Mouse (Mus musculus) forebrain, embryonic 14.5 days (tissue): ENCODE measurements at regions not wholly inside any gene's neighbourhood (a gene's known extent, or its start where the extent isn't known, plus 50 kb on each side); places are given as distances from the start of the nearest gene placed in this dataset.

Source experiments
- ATAC-seq: fragments of 200-750 bp; cut with Nextera tagmentation; 2 replicates; pipeline ENCODE4 v1.8.0; 2017; ENCODE audit warnings: mild to moderate bottlenecking, moderate library complexity
- DNase-seq: peaks from one replicate; pipeline ENCODE4 v3.0.0-alpha.2; 2015; ENCODE audit warnings: low spot score
- H3K27ac ChIP-seq: fragments of 300-500 bp; sonication (generic); 2 replicates; pipeline ENCODE4 v1.5.1; 2014; ENCODE audit warnings: low read depth, mild to moderate bottlenecking, control low read depth, low read length, moderate library complexity
- H3K27me3 ChIP-seq: fragments of 300-500 bp; sonication (generic); replicated peaks from 2 replicates; pipeline ENCODE4 v1.6.1; 2014; ENCODE audit warnings: low read length, control low read depth, mixed read lengths; ENCODE audit not compliant: control insufficient read depth, insufficient read depth
- H3K36me3 ChIP-seq: fragments of 300-500 bp; sonication (generic); 2 replicates; pipeline ENCODE4 v1.6.1; 2014; ENCODE audit warnings: low read length, control low read depth; ENCODE audit not compliant: control insufficient read depth, insufficient read depth
- H3K4me1 ChIP-seq: fragments of 300-500 bp; sonication (generic); 2 replicates; pipeline ENCODE4 v1.6.1; 2014; ENCODE audit warnings: antibody characterized with exemption, low read length, control low read depth; ENCODE audit not compliant: control insufficient read depth, insufficient read depth
- H3K4me2 ChIP-seq: fragments of 300-500 bp; sonication (generic); 2 replicates; pipeline ENCODE4 v1.6.1; 2014; ENCODE audit warnings: mild to moderate bottlenecking, control low read depth, low read length
- H3K4me3 ChIP-seq: fragments of 300-500 bp; sonication (generic); 2 replicates; pipeline ENCODE4 v1.5.1; 2014; ENCODE audit warnings: low read depth, low read length, control low read depth
- H3K9ac ChIP-seq: fragments of 300-500 bp; sonication (generic); 2 replicates; pipeline ENCODE4 v1.6.1; 2014; ENCODE audit warnings: mild to moderate bottlenecking, low read length, control low read depth, moderate library complexity
- H3K9me3 ChIP-seq: fragments of 300-500 bp; sonication (generic); replicated peaks from 2 replicates; pipeline ENCODE4 v1.6.1; 2016; ENCODE audit warnings: low read length, control low read depth, mixed read lengths; ENCODE audit not compliant: control insufficient read depth
- WGBS: fragments of 180-500 bp; shearing (Covaris S2); extraction: QIAGEN DNeasy Blood & Tissue Kit; methylation state at CpG from one replicate; pipeline ENCODE4 v1.1.7; 2014; 5-methylcytosine and 5-hydroxymethylcytosine counted together

DNA sequence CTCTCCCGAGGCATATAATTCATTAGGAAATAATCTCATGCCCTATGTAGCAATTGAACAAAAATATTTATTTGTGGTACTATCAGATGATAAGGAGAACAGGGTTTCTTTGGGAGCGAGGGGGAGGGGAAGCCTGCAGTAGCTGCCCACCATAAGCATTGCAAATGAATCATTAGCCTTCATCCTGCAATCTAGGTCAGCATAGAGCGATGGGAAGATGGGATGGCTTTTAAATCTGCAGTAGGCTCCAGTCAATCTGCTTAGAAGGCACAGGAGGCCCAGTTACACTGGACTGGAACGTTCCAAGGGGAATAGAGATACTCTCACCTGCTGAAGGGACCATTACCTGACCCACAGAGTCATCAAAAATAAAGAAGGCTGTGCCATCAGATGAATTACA is 478.7 kb downstream of the Prss52 start:
- H3K9me3 ChIP-seq, result no peaks in the 10 kb centered on the region
- no peak for ATAC-seq
- peak overlapping the region; percentile 70 for H3K27ac ChIP-seq
- H3K36me3 ChIP-seq, result no peaks in the 10 kb centered on the region
- no peak overlapping the region for H3K4me3 ChIP-seq
- DNase-seq, result no peak
- H3K4me1 ChIP-seq, result peaks cover 29% of the 10 kb centered on the region
- no peaks in the 10 kb centered on the region for H3K27me3 ChIP-seq
- H3K9ac ChIP-seq, result no peak overlapping the region; the same call in 1 of the 2 replicates
- WGBS, result 41% methylated on average over 4 of the region's 4 CpGs
- no peak overlapping the region for H3K4me2 ChIP-seq

DNA sequence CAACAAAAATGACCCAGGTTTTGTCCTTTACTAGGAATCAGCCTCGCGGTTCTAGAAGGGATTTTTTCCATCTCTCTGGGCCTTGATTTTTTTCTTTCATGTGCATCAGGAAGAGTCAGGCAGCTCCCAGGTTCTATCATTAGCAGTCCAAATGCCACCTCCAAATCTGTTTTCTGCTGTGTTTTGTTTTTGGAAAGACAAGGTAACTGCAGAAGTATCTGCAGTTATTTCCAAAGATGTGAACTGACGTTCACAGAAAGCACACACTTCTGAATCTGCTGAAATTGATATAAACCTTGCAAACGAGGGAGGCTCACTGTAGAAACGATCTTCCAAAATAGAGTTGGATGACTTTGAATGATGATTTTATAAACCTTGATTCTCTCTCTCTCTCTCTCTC is 480.1 kb downstream of the Prss52 start:
- Histone ChIP-seq H3K27ac (peak overlapping the region; percentile 33; the same call in 1 of the 2 replicates), H3K36me3 (no peaks in the 10 kb centered on the region), H3K4me3 (no peak overlapping the region), H3K9ac (no peak overlapping the region), H3K27me3 (no peaks in the 10 kb centered on the region), H3K4me1 (peaks cover 29% of the 10 kb centered on the region), H3K4me2 (no peak overlapping the region), H3K9me3 (no peaks in the 10 kb centered on the region)
- no peak for DNase-seq
- no peak for ATAC-seq
- WGBS, result 56% methylated on average over 5 of the region's 5 CpGs

DNA sequence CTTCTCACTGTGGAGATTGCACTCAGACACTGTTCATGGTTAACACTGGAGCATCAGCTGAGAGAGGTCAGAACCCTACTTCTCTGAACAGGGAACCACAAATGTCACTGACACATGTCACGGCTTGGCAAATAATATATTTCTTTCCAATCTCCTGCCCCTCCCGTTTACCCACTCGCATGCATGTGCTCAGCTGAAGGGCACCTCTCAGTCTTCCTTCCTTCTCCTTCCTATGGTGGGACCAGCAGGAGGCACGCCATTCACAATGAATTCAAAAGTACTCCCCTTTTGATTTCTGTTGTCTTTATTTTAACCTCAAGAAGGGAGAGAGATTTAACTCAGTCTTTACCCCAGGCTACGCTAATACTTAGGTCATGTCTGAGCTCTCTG is 481.0 kb downstream of the Prss52 start:
- H3K27ac ChIP-seq, result peak overlapping the region; percentile 100
- H3K4me2 ChIP-seq, result peak overlapping the region; percentile 96
- H3K9ac ChIP-seq, result peak overlapping the region; percentile 99; the same call in 1 of the 2 replicates
- H3K4me3 ChIP-seq, result no peak overlapping the region
- no peaks in the 10 kb centered on the region for H3K9me3 ChIP-seq
- DNase-seq, result peak; percentile 39
- ATAC-seq, result no peak
- 14% methylated on average over 5 of the region's 5 CpGs for whole genome bisulfite sequencing
- peaks cover 3% of the 10 kb centered on the region; the same call in 1 of the 2 replicates for H3K36me3 ChIP-seq
- H3K4me1 ChIP-seq, result peaks cover 29% of the 10 kb centered on the region
- no peaks in the 10 kb centered on the region for H3K27me3 ChIP-seq

DNA sequence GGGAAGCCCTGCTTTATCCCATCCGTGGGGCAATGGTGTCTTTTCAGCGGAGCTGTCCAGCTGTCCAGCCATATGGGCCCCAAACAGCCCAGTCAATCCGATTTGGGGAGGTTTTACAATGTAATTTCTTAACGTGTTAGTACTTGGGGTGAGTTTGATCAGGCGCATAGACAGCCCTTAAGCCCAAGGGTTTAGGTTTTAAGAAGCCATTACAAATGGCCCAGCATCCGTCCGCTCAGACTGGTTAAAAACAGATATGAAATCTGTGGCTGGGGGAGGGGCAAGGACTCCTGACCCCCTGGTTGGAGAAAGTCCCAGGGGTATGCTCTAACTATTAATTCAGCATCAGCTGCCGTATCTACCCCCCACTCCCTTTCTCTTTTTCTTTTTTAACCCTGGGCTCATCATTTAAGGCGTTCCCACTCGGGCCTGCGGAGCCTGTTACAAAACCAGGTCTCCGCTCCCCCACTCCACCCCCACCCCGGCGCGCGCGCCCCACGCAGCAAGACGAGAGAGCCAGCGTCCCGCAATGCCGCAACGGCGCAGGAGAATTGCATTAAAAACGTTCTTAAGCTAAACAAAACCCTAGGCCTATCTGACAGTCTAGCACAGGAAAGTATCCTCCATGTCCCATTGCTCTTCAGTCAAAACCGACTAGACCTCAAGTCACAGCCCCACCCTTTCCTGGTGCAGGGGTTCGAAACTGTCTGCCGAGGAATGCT is 481.5 kb downstream of the Prss52 start:
- peak overlapping the region; percentile 99 for H3K9ac ChIP-seq

DNA sequence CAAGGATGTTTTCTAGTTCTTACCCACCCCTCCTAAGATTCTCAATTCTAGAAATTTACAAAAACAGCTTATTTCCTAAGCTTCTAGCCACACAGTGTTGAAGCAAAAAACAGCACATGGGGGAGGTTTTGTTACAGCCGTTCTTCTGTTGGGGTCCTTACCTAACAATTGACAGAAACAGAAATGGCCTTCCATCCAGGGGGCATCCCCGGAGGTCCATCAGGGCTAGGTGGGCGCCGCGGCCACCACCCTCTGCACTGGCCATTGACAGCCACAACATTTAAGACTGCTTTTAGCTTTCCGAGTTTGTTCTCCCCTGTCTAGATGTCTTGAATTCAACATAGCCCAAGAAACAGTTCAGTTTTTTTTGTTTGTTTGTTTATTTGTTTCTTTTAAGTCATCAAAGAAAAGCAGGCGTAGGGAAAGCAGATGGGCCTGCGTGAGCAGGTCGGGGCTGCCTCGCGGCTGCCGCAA is 482.3 kb downstream of the Prss52 start:
- Histone ChIP-seq H3K9ac (peak overlapping the region; percentile 99), H3K36me3 (peaks cover 15% of the 10 kb centered on the region), H3K4me1 (peaks cover 22% of the 10 kb centered on the region), H3K4me2 (peak overlapping the region; percentile 96), H3K9me3 (no peaks in the 10 kb centered on the region), H3K4me3 (peak overlapping the region; percentile 79), H3K27ac (peak overlapping the region; percentile 100), H3K27me3 (no peaks in the 10 kb centered on the region)
- ATAC-seq (no peak), DNase-seq (peak; percentile 68)
- WGBS, result 4% methylated on average over 12 of the region's 12 CpGs

More for the DNA sequence above, 481.5 kb downstream of the Prss52 start:
- H3K4me1 ChIP-seq, result peaks cover 28% of the 10 kb centered on the region
- ATAC-seq, result no peak
- no peaks in the 10 kb centered on the region for H3K27me3 ChIP-seq
- peak overlapping the region; percentile 96 for H3K4me2 ChIP-seq
- DNase-seq, result peak; percentile 40
- peak overlapping the region; percentile 100 for H3K27ac ChIP-seq
- H3K36me3 ChIP-seq, result peaks cover 7% of the 10 kb centered on the region
- no peaks in the 10 kb centered on the region for H3K9me3 ChIP-seq
- 6% methylated on average over 28 of the region's 28 CpGs for WGBS
- peak overlapping the region; percentile 79; the same call in 1 of the 2 replicates for H3K4me3 ChIP-seq

DNA sequence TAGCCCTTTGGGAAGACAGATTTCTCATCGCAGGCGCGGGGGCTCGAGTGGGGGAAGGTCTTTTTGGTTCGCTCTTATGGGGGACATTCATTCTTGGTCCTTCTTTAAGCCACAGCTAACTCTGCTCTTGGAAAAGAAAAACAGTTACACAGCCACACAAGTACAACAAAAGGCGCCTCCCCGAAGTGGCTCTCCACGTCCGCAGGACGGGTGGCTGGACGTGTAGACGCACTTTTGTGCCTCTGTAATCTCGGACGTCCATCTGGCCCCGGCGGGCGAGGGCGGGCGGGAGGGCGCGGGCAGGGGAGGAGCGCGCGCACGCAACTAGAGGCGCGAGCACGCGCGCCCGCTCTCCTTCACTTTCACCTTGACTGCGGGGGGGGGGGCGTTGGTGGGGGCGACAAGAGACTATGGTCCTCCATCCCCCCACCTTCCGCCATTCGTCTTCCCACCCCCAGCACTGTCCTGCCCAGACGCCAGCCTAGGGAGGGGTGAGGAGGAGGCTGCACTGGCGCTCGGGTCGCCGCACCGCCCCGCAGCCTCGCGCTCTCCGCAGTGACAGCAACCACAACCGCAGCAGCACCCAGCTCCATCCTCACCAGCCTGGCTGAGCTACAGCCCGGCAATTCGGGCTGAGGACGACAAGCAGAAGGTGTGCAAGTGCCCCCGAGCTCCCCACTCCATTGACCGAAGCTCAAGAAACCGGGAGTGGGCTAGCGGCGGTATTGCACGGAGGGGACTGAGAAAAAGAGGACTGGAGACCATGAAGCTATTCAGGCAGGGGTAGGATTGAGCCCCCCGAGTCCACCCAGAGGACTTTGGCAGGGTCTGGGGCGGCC is 483.0 kb downstream of the Prss52 start:
- peak overlapping the region; percentile 100 for H3K27ac ChIP-seq
- peak overlapping the region; percentile 96 for H3K4me2 ChIP-seq
- H3K9me3 ChIP-seq, result no peaks in the 10 kb centered on the region
- peak overlapping the region; percentile 79 for H3K4me3 ChIP-seq
- H3K27me3 ChIP-seq, result no peaks in the 10 kb centered on the region
- peaks cover 20% of the 10 kb centered on the region for H3K36me3 ChIP-seq
- H3K4me1 ChIP-seq, result peaks cover 22% of the 10 kb centered on the region
- peak; percentile 47 for ATAC-seq
- H3K9ac ChIP-seq, result peak overlapping the region; percentile 99
- DNase-seq, result peak; percentile 75
- under 1% methylated on average over 55 of the region's 58 CpGs for WGBS

DNA sequence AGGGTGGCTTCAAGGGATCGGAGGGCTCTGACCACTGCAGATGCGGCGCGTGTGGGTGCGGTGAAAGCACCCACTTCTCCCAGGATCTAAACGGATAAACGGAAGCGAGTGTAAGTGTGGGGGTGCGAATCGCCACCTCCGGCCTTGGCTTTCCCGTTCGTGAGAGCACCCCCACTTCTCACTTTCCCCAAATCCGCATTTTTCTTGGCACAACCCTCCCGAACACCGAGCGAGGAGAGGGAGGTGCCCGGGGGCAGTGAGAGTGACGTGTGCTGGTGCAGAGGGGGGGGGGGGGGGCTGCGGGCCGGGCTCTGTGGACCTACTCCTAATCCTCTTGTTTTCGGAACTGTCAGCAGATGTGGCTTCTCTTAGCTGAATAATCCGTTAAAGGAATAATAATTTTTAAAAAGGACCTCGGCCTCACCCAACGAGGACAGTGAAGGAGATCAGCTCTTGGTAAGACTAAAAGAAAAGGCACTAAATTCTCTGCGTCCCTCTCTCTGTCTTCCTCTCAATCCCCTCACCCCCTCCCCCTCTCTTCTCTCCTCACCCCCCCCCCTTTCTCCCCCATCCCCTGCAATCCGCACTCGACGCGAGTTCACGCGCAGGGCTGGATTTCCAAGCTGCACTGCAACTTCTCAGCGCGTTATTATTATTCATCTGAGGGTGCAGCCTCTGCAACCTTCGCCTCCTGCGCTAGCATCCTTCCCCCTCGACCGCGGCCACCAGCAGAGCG is 483.8 kb downstream of the Prss52 start:
- Histone ChIP-seq H3K27ac (peak overlapping the region; percentile 100), H3K9me3 (no peaks in the 10 kb centered on the region), H3K4me2 (peak overlapping the region; percentile 96), H3K27me3 (no peaks in the 10 kb centered on the region), H3K4me3 (peak overlapping the region; percentile 79), H3K9ac (peak overlapping the region; percentile 99), H3K4me1 (peaks cover 22% of the 10 kb centered on the region), H3K36me3 (peaks cover 28% of the 10 kb centered on the region)
- peak; percentile 55 for ATAC-seq
- under 1% methylated on average over 36 of the region's 40 CpGs for WGBS
- peak; percentile 92 for DNase-seq

DNA sequence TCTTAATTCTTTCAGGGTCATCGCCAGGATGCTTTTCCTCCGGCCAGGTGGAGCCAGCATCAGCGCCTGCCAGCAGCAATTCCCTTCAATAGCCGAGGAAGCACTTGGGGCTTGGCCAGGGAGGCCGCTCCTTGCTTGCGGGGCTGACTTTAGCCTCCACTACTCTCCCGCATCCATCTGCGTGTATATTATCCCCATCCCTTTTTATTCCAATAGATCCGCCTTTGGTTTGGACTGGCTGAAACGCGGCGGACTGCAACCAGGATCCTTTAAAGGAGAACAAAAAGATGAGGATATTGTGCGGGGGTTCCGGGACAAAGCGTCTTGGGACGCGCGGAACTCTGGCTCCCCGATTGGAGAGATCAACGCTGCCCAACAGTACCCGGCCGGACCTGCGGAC is 484.5 kb downstream of the Prss52 start:
- Histone ChIP-seq H3K9ac (peak overlapping the region; percentile 99), H3K4me1 (peaks cover 19% of the 10 kb centered on the region), H3K4me3 (peak overlapping the region; percentile 79), H3K9me3 (no peaks in the 10 kb centered on the region), H3K27ac (peak overlapping the region; percentile 100), H3K36me3 (peaks cover 35% of the 10 kb centered on the region), H3K27me3 (no peaks in the 10 kb centered on the region), H3K4me2 (peak overlapping the region; percentile 96)
- WGBS, result under 1% methylated on average over 23 of the region's 23 CpGs
- peak; percentile 42 for DNase-seq
- no peak for ATAC-seq
